Mouse (Mus musculus) adrenal gland, postnatal 36 days (tissue): ENCODE results near the gene Rhag. TPM values are rescaled to one million over a fixed set of nuclear protein-coding genes. Genes with fewer than 3 reads are reported as not detected.
A peak's percentile ranks its signal among the peaks of the same experiment; 100 is the strongest.

ENCODE experiments used
- DNase-seq, 2 experiments: peaks; one replicate each; pipeline ENCODE4 v3.0.0; 2021; ENCODE audit warnings: mixed read lengths in 1 of 2
- total RNA-seq, 2 experiments: library from RNA; stranded (reverse); gene quantifications; 2 replicates each; pipeline ENCODE4 v1.2.3; 2021

Rhag gene
- total RNA-seq, 2 experiments from 2014 or later, result not detected

DNA sequence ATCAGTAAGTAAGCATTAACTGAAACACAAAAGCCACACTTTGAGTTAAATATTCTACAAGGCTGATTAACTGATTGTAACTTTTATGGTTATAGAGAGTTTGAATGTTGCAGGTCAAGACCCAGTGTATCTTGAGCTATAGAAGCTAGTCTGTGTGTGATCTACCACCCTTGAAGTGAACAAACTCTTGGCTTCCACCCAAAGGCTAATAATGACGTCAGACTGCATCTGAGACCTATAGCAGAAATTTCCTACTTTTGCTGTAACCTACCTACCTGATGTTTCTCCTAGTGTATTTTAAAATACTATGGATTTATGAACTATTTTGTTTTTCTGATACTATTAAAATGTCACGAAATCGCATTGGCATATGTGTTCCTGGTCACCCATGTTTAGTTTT is 63.8 kb downstream of the Rhag start:
- no peak for DNase-seq

DNA sequence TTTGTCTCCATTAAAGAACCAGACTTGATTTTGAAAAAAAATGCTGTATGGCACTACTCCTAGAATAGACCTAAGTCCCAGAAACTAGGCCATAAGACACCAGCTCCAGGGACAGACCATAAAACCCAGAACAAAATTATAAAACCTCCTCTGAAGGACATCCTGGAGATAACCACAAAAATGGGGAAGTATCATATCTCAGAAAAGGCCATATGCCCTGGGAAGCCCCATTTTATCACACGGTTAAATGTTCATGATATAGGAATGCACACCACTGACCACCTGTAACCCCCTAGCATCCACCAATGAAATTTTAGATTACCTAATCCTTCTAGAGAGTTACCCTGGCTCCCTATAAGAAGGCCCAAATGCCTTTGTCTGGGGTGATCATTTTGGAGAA is 64.6 kb downstream of the Rhag start:
- no peak for DNase-seq

DNA sequence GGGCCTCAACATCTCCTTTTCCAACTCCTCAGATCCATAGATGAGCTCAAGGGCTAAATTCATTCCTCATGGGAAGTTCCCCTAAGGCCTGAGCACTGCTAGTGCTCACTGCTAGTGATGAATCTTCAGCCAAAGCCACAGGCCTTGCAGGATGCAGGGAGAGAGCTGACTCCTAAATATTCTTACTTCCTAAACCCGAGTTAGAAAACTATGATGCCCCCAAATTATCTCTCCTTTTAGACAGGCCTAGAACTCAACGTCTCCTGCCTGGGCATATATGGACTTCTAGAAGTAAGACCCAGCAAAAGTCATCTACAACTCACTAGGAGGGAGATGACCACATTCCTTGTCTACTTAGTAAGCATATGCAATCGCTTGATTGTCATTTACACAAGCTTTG is 66.8 kb downstream of the Rhag start:
- DNase-seq, result no peak

DNA sequence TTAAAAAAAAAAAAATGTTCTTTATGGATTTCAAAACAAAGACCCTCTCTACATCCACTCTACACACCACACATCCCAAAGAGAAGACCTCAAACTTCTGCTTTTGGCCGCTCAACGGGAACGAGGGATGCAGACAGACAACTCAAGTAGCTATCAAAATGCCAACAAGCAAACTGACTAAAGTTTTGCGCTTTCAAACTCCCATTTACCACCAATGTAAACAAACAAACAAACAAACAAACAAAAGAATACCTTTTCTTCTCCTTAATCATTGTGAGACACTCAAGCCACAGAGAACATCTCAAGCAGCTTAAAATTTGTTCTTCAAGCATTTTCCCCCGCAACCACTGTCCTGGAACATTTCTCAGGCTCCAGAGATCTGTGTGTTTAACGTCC is 68.6 kb downstream of the Rhag start:
- no peak for DNase-seq

DNA sequence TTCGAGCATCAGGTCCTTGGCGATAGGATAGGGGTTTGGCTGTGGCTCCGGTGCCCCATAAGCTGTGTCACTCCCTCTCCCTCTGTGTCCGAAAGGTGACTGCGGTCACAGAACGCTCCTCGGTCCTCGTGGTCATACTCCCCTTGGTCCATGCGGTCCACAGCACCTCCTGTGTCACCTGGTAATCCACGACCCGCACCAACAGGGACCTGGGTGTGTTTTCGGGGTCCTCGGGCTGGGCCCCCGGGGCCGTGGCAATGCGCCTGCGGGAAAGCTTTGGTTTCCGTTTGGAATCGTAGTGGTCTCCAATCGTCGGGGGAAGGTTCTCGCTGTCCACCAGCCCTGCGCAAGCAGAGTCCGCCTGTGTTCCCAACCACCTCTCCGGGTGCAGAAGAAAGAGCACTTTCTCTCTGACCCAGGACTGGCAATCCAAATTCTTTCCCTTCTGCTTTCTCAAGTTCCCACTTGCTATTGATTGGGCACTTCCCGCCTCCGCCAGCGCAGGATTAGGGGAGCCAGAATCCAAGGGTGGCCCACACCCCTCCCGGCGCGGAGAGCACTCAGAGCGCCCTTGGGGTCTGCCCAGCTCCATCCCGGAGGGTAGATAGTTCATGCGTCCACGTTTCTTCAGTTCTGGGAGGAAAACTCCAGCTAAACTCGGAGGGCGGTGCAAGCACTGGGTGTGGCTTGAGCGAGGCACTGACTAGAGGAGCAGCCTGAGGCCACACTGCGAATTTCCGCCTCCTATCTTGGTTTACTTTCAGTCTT is 69.2 kb downstream of the Rhag start, which contains the start of gene 9130008F23Rik:
TSS of gene 9130008F23Rik (minus strand) at position 636 of the 768 bp plus-strand sequence.
- DNase-seq, result peak; percentile 67 to 69

DNA sequence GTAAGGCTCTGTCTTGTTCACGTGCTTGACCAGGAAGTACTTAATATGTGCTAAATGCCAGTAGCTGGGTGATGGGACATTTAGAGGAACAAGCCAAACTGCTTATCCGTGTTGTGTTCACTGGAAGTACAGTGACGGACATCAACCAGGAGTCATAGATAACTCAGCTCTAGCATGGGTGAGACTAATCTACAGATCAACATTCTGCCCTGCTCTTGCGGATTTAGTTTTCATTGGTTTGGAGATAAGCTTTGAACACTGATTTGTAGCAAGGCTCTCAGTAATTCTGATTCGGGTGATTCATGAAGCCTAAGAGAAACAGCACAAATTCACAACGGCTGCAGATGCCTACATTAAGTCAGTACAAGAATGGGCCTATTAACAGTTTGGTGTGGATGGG is 71.2 kb downstream of the Rhag start:
- no peak for DNase-seq

DNA sequence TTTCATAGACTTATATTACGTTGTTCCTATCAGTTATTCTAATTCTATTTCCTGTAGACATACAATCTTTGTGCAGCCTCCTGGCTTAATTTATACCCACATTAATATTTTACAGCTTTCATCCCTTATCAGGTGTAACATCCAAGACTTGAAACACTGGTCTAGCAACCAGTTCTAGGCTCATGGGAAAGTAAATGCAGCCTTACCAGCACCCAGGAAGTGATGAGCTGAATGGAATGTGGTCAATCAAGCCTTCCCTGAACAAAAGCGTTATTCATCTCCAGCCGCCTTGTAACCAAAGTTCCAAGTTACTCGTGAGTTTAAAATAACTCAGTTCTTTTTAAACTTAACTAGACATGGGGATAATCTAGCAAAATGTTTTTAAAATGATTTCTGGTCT is 74.2 kb downstream of the Rhag start:
- no peak for DNase-seq

DNA sequence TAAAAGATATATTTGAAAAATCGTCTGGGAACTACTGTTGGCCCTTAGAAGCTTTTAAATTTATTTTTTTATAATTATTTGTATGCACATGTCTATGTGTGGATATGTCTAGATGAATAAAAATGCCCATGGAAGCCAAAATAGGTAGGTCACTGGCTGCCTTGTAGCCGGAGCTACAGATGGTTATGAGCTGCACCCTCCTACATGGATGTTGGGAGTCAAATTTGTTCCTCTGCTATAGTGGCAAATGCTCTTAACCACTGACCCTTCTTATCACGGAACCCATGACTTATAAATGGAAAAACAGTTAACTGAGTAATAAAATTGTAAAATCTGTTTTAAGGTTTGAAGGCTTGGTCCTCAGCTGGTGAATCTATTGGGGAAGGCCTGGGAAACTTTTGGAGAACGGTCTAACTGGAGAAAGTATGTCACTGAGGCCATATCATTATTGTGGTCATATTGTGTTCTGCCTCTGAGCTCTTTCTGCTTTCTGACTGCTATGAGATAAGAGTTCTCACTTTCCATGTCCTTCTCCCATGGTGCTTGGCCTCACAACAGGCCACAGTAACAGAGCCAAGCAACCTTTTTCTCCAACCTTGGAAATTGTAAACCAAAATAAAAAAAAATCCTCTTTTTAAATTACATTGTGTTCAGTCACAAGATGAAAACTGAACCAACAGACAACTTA is 77.1 kb downstream of the Rhag start:
- no peak for DNase-seq

Other genes with a start within 250 kb of the Rhag start
- not detected for gene Esp6, start 249.6 kb upstream of the Rhag start, total RNA-seq
- gene Esp4, start 212.5 kb upstream of the Rhag start, total RNA-seq, result not detected
- not detected for gene Esp3, start 179.1 kb upstream of the Rhag start, total RNA-seq
- not detected for gene Esp1, start 84.0 kb upstream of the Rhag start, total RNA-seq
- gene Crisp2, start 4.1 kb upstream of the Rhag start, total RNA-seq, result under 1 TPM in 1 of 2 experiments, not detected in 1; 0.26 TPM
- 1 to 10 TPM in 1 of 2 experiments, under 1 TPM in 1; 0.82 to 2.0 TPM for gene 9130008F23Rik, start 69.4 kb downstream of the Rhag start, total RNA-seq
- not detected for gene Glyatl3, start 103.2 kb downstream of the Rhag start, total RNA-seq
- gene Mut, start 123.6 kb downstream of the Rhag start, total RNA-seq, result 100 to 1,000 TPM; 141 to 203 TPM
- gene Cenpq, start 123.9 kb downstream of the Rhag start, total RNA-seq, result 10 to 100 TPM in 1 of 2 experiments, 1 to 10 TPM in 1; 7.5 to 11.8 TPM